Mouse (Mus musculus): ENCODE results near the gene Setd5. TPM values are rescaled to one million over a fixed set of nuclear protein-coding genes. Genes with fewer than 3 reads are reported as not detected.
A peak's percentile ranks its signal among the peaks of the same experiment; 100 is the strongest.

The Setd5 gene
- polyA plus RNA-seq, 1 experiment from 2014 or later: 44.1 TPM

GRCm38 (mm10) chr6:113065186-113065585, 12.0 kb upstream of the Setd5 start:
- no peak overlapping the region for H3K27ac ChIP-seq (ENCODE audit: low read depth, low read length)
- no peak overlapping the region for H3K4me2 ChIP-seq (ENCODE audit: low read length)
- no peaks in the 10 kb centered on the region for H3K27me3 ChIP-seq (replicated peaks; ENCODE audit: control insufficient read depth, insufficient read depth, low read length)
- H3K9me3 ChIP-seq (replicated peaks; ENCODE audit: control insufficient read depth, low read length): no peaks in the 10 kb centered on the region
- H3K9ac ChIP-seq (ENCODE audit: low read length): no peak overlapping the region
- ATAC-seq (no peak), DNase-seq (ENCODE audit: low spot score) (no peak)
- no peak overlapping the region for H3K4me3 ChIP-seq (ENCODE audit: low read depth, low read length)
- H3K36me3 ChIP-seq (ENCODE audit: control insufficient read depth, insufficient read depth, low read length): peaks cover 85% of the 10 kb centered on the region
- 0 out of 2 replicates have a peak, but pooled peaks cover 3% of the 10 kb centered on the region for H3K4me1 ChIP-seq (ENCODE audit: control insufficient read depth, insufficient read depth, low read length)
- 94% methylated on average over 3 of the region's 3 CpGs for WGBS

DNA sequence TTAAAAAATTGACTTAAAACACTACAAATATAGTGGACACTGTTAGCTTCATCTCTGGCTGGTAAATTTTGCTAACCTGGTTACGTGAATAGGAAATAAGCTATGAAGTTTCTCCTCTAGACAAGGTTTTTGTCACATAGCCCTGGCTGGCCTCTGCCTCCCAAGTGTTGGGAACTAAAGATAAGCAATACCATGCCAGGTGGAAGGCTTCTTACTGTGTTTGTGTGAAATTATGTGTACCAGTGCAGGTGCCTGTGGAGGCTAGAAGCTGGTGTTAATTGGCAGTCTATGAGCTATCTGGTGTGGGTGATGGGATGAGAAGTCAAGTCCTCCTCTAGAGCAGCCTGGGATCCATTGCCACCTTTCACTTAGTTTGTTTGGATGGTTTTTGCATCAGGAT, 8.0 kb upstream of the Setd5 start:
- no peaks in the 10 kb centered on the region for H3K4me1 ChIP-seq (ENCODE audit: control insufficient read depth, insufficient read depth, low read length)
- peaks cover 57% of the 10 kb centered on the region for H3K36me3 ChIP-seq (ENCODE audit: control insufficient read depth, insufficient read depth, low read length)
- H3K27me3 ChIP-seq (replicated peaks; ENCODE audit: control insufficient read depth, insufficient read depth, low read length): no peaks in the 10 kb centered on the region
- no peak overlapping the region for H3K4me3 ChIP-seq (ENCODE audit: low read depth, low read length)
- no peak overlapping the region for H3K9ac ChIP-seq (ENCODE audit: low read length)
- 96% methylated on average over 1 of the region's 1 CpGs for WGBS
- H3K9me3 ChIP-seq (replicated peaks; ENCODE audit: control insufficient read depth, low read length): no peaks in the 10 kb centered on the region
- no peak overlapping the region for H3K27ac ChIP-seq (ENCODE audit: low read depth, low read length)
- no peak overlapping the region for H3K4me2 ChIP-seq (ENCODE audit: low read length)
- DNase-seq (ENCODE audit: low spot score) (no peak), ATAC-seq (no peak)

DNA sequence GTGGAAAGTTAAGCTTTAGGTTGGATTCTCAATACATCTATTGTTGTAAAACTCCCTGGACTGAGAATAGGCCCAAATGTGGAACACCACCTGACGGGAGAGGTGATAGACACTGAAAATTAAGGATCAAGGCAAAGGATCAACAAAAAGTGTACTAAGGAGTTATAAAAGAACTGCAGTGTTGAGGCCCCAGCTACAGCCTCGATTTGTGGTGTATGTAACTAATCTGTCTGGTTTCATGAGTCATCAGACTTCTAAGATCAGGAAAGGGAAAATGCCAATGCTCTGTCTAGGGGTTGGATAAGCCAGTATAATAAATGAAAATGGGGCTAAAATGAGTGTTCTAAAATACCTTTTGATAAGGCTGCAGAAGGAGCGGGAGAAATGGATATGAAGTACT, 1.9 kb upstream of the Setd5 start:
- peaks cover 24% of the 10 kb centered on the region for H3K4me1 ChIP-seq (ENCODE audit: control insufficient read depth, insufficient read depth, low read length)
- H3K27me3 ChIP-seq (replicated peaks; ENCODE audit: control insufficient read depth, insufficient read depth, low read length): no peaks in the 10 kb centered on the region
- no peaks in the 10 kb centered on the region for H3K9me3 ChIP-seq (replicated peaks; ENCODE audit: control insufficient read depth, low read length)
- H3K4me2 ChIP-seq (ENCODE audit: low read length): peak overlapping the region; percentile 76
- peak overlapping the region; percentile 98 for H3K4me3 ChIP-seq (ENCODE audit: low read depth, low read length)
- 19% methylated on average over 3 of the region's 3 CpGs for WGBS
- H3K27ac ChIP-seq (ENCODE audit: low read depth, low read length): 0 out of 2 replicates have a peak overlapping the region, but pooled peaks have one; percentile 100
- DNase-seq (ENCODE audit: low spot score) (no peak), ATAC-seq (no peak)
- H3K9ac ChIP-seq (ENCODE audit: low read length): peak overlapping the region; percentile 97; the same call in 1 of the 2 replicates
- 0 out of 2 replicates have a peak, but pooled peaks cover 7% of the 10 kb centered on the region for H3K36me3 ChIP-seq (ENCODE audit: control insufficient read depth, insufficient read depth, low read length)

GRCm38 (mm10) chr6:113076012-113076685, 1.0 kb upstream of the Setd5 start:
- under 1% methylated on average over 41 of the region's 55 CpGs for WGBS
- Histone ChIP-seq H3K36me3 (ENCODE audit: control insufficient read depth, insufficient read depth, low read length) (0 out of 2 replicates have a peak, but pooled peaks cover 5% of the 10 kb centered on the region), H3K27ac (ENCODE audit: low read depth, low read length) (peak overlapping the region; percentile 100), H3K9me3 (replicated peaks; ENCODE audit: control insufficient read depth, low read length) (no peaks in the 10 kb centered on the region), H3K4me3 (ENCODE audit: low read depth, low read length) (peak overlapping the region; percentile 98), H3K27me3 (replicated peaks; ENCODE audit: control insufficient read depth, insufficient read depth, low read length) (no peaks in the 10 kb centered on the region), H3K4me2 (ENCODE audit: low read length) (peak overlapping the region; percentile 76), H3K9ac (ENCODE audit: low read length) (peak overlapping the region; percentile 97), H3K4me1 (ENCODE audit: control insufficient read depth, insufficient read depth, low read length) (peaks cover 26% of the 10 kb centered on the region)
- no peak for DNase-seq (ENCODE audit: low spot score)
- ATAC-seq: peak; percentile 75; the same call in 1 of the 2 replicates

DNA sequence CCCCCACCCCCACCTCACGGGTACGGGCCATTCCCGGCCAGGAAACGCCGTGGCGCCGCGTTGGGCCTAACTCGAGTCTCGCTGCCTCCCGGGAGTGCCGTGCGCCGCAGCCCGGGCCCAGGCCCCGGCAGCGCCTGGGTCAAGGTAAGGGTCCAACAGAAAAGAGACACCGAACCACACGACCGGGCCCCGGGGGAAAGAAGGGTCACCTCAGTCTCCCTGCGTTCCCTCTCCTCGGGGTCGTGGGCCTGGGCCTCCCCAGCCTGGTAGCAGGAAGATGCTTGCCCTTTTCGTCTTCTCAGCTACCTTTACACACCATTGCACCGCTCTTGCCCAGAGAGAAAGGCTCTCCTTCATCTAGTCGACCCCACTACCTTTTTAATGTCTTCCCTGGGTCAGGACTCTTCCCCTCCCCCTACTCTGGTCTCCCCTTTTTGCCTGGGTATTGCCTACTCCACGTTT, 435 bp downstream of the Setd5 start:
- Histone ChIP-seq H3K4me1 (ENCODE audit: control insufficient read depth, insufficient read depth, low read length) (peaks cover 39% of the 10 kb centered on the region), H3K27ac (ENCODE audit: low read depth, low read length) (peak overlapping the region; percentile 100), H3K4me3 (ENCODE audit: low read depth, low read length) (peak overlapping the region; percentile 98), H3K27me3 (replicated peaks; ENCODE audit: control insufficient read depth, insufficient read depth, low read length) (no peaks in the 10 kb centered on the region), H3K36me3 (ENCODE audit: control insufficient read depth, insufficient read depth, low read length) (0 out of 2 replicates have a peak, but pooled peaks cover 3% of the 10 kb centered on the region), H3K9ac (ENCODE audit: low read length) (peak overlapping the region; percentile 97), H3K4me2 (ENCODE audit: low read length) (peak overlapping the region; percentile 94), H3K9me3 (replicated peaks; ENCODE audit: control insufficient read depth, low read length) (no peaks in the 10 kb centered on the region)
- WGBS: 0% methylated on average over 25 of the region's 28 CpGs
- no peak for ATAC-seq
- DNase-seq (ENCODE audit: low spot score): peak; percentile 32

GRCm38 (mm10) chr6:113078031-113078721, 1.0 kb downstream of the Setd5 start:
- under 1% methylated on average over 18 of the region's 18 CpGs for WGBS
- no peak for ATAC-seq
- Histone ChIP-seq H3K36me3 (ENCODE audit: control insufficient read depth, insufficient read depth, low read length) (0 out of 2 replicates have a peak, but pooled peaks cover 3% of the 10 kb centered on the region), H3K9me3 (replicated peaks; ENCODE audit: control insufficient read depth, low read length) (no peaks in the 10 kb centered on the region), H3K27ac (ENCODE audit: low read depth, low read length) (peak overlapping the region; percentile 100), H3K4me1 (ENCODE audit: control insufficient read depth, insufficient read depth, low read length) (peaks cover 39% of the 10 kb centered on the region), H3K4me3 (ENCODE audit: low read depth, low read length) (peak overlapping the region; percentile 98), H3K27me3 (replicated peaks; ENCODE audit: control insufficient read depth, insufficient read depth, low read length) (no peaks in the 10 kb centered on the region), H3K9ac (ENCODE audit: low read length) (peak overlapping the region; percentile 97), H3K4me2 (ENCODE audit: low read length) (peak overlapping the region; percentile 94)
- peak; percentile 47 for DNase-seq (ENCODE audit: low spot score)

DNA sequence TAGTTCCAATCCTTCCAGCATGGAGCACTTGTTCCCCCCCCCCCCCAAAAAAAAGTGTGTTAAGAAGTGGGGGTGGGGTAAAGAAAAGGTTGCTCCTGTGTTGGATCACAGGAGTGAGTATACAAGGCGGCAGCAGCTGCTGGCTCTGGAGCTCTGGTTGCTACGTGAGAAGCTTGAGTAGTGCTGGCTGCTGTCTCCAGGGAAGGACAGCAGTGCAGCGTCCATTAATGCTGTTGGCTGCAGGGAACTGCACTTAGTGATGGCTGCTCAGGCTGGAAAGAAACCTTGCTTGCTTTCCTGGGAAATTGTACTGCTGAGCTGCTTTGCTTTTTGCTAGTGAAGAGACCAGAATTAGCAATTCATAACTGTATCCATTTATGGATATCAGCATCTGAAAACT, 2.3 kb downstream of the Setd5 start:
- H3K4me3 ChIP-seq (ENCODE audit: low read depth, low read length): peak overlapping the region; percentile 98
- H3K27me3 ChIP-seq (replicated peaks; ENCODE audit: control insufficient read depth, insufficient read depth, low read length): no peaks in the 10 kb centered on the region
- ATAC-seq (no peak), DNase-seq (ENCODE audit: low spot score) (peak; percentile 79)
- H3K36me3 ChIP-seq (ENCODE audit: control insufficient read depth, insufficient read depth, low read length): no peaks in the 10 kb centered on the region
- peak overlapping the region; percentile 94 for H3K4me2 ChIP-seq (ENCODE audit: low read length)
- H3K9ac ChIP-seq (ENCODE audit: low read length): peak overlapping the region; percentile 63
- WGBS: 0% methylated on average over 3 of the region's 3 CpGs
- H3K27ac ChIP-seq (ENCODE audit: low read depth, low read length): peak overlapping the region; percentile 63; the same call in 1 of the 2 replicates
- H3K4me1 ChIP-seq (ENCODE audit: control insufficient read depth, insufficient read depth, low read length): peaks cover 45% of the 10 kb centered on the region
- H3K9me3 ChIP-seq (replicated peaks; ENCODE audit: control insufficient read depth, low read length): no peaks in the 10 kb centered on the region

DNA sequence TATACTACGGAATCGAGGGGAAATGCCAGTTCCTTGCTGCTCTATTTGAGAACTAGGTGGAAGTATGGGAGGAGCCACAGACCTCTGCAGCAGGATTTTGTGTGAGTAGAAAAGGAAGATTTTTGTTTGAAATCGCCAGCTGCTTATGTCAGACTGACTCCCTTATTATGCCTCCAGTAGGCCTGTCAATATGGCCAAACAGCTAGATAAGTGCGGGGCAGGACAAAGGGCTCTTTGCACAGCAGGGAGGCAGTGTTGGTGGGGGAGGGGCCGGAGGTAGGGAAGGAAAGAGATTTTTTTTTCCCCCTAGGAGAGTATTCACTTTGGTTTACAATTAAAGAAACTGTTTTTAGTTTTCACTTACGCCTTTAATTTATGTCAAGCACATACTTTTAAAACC, 5.1 kb downstream of the Setd5 start:
- Histone ChIP-seq H3K36me3 (ENCODE audit: control insufficient read depth, insufficient read depth, low read length) (no peaks in the 10 kb centered on the region), H3K27me3 (replicated peaks; ENCODE audit: control insufficient read depth, insufficient read depth, low read length) (no peaks in the 10 kb centered on the region), H3K27ac (ENCODE audit: low read depth, low read length) (peak overlapping the region; percentile 16; the same call in 1 of the 2 replicates), H3K9me3 (replicated peaks; ENCODE audit: control insufficient read depth, low read length) (no peaks in the 10 kb centered on the region), H3K4me1 (ENCODE audit: control insufficient read depth, insufficient read depth, low read length) (peaks cover 38% of the 10 kb centered on the region), H3K4me3 (ENCODE audit: low read depth, low read length) (no peak overlapping the region), H3K4me2 (ENCODE audit: low read length) (peak overlapping the region; percentile 30), H3K9ac (ENCODE audit: low read length) (peak overlapping the region; percentile 37; the same call in 1 of the 2 replicates)
- 12% methylated on average over 6 of the region's 6 CpGs for WGBS
- ATAC-seq: peak; percentile 24; the same call in 1 of the 2 replicates
- DNase-seq (ENCODE audit: low spot score): peak; percentile 62
